Mouse (Mus musculus): ENCODE data around the gene Abhd13. TPM values are rescaled to one million over a fixed set of nuclear protein-coding genes. Genes with fewer than 3 reads are reported as not detected.
A peak's percentile ranks its signal among the peaks of the same experiment; 100 is the strongest.

The Abhd13 gene
- polyA plus RNA-seq, 1 experiment from 2014 or later = 12.0 TPM

GRCm38 (mm10) chr8:9977016-9977415 lies 491 bp upstream of the Abhd13 start:
- DNase-seq (ENCODE audit: low spot score) = peak; percentile 18
- no peaks in the 10 kb centered on the region for H3K27me3 ChIP-seq (replicated peaks; ENCODE audit: insufficient read depth, low read length)
- H3K4me3 ChIP-seq (ENCODE audit: low read depth, low read length) = peak overlapping the region; percentile 90
- peak overlapping the region; percentile 78 for H3K4me2 ChIP-seq (replicated peaks; ENCODE audit: low read depth, low read length)
- H3K36me3 ChIP-seq (ENCODE audit: insufficient read depth, low read length) = 0 out of 2 replicates have a peak, but pooled peaks cover 6% of the 10 kb centered on the region
- TF ChIP-seq CTCF (IDR thresholded peaks at IDR 0.05) (no peak), EP300 (IDR thresholded peaks at IDR 0.05) (no peak)
- peak overlapping the region; percentile 91 for H3K27ac ChIP-seq (ENCODE audit: low read length)
- peaks cover 10% of the 10 kb centered on the region; the same call in 1 of the 2 replicates for H3K4me1 ChIP-seq (ENCODE audit: insufficient read depth, low read depth, low read length)
- H3K9me3 ChIP-seq (ENCODE audit: low read length) = no peaks in the 10 kb centered on the region
- peak overlapping the region; percentile 87; the same call in 1 of the 2 replicates for H3K9ac ChIP-seq (replicated peaks; ENCODE audit: low read depth)
- WGBS = 28% methylated on average over 15 of the region's 15 CpGs
- ATAC-seq = no peak

DNA sequence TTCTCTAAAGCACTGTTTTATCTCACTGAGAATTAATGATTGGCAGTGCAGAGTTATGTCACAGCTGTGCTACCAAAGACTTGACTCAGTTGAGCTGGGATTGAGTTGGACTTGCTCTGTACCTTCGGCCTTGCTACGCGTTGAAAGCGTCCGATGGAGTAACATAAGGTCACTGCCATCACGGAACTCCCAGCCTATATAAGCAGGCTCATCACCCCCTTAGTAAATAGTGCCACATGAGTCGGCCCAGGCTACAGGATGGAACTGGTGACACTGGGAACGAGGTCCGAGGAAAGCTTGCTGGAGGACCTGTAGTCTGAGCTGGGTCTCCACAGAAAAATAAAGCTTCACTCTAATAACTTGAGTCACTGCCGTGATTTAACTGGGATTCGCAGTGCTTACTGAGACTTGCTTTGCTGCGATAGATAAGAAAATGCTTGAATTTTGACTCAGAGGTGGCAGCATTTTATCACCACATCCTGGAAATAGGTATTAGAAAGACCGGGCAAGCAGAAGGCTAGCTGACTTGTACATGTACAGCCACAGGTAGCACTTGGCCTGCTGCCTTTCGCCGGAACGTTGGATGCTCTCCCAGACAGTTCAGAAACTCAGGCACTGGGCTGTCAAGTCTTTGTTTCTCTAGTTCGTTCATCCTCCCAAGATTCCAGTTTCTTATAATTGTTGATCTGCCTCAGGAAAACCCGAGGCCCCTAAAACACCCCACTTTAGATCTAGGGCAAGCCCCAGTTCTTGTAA lies 1.1 kb downstream of the Abhd13 start:
- DNase-seq (ENCODE audit: low spot score) = no peak

DNA sequence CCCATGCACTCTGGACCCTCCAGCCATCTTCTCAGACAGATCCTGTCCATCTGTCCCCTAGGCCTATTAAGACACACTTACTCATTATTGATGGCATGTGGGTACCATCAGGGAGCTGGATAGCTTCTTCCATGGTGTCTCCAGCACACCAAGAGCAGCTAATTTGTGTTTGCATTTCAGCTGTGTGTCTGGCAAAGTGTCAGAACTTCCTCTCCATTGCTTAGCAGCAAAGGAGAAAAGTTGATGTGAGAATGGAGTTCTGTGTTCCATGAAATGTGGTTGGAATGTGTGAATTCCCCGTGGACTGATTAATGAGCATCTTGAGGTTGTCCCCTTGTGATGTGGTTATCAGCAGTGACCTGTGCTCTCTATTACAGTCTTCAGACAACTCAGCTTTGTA lies 2.2 kb downstream of the Abhd13 start:
- Histone ChIP-seq H3K4me1 (ENCODE audit: insufficient read depth, low read depth, low read length) (peaks cover 10% of the 10 kb centered on the region; the same call in 1 of the 2 replicates), H3K4me2 (replicated peaks; ENCODE audit: low read depth, low read length) (no peak overlapping the region), H3K36me3 (ENCODE audit: insufficient read depth, low read length) (peaks cover 5% of the 10 kb centered on the region; the same call in 1 of the 2 replicates), H3K27ac (ENCODE audit: low read length) (no peak overlapping the region), H3K9ac (replicated peaks; ENCODE audit: low read depth) (no peak overlapping the region), H3K9me3 (ENCODE audit: low read length) (no peaks in the 10 kb centered on the region), H3K4me3 (ENCODE audit: low read depth, low read length) (no peak overlapping the region), H3K27me3 (replicated peaks; ENCODE audit: insufficient read depth, low read length) (no peaks in the 10 kb centered on the region)
- 46% methylated on average over 1 of the region's 1 CpGs for WGBS
- no peak for ATAC-seq
- DNase-seq (ENCODE audit: low spot score) = no peak
- no peak for TF ChIP-seq EP300 (IDR thresholded peaks at IDR 0.05)
- no peak for TF ChIP-seq CTCF (IDR thresholded peaks at IDR 0.05)

More for the DNA sequence above, 1.1 kb downstream of the Abhd13 start:
- TF ChIP-seq CTCF (IDR thresholded peaks at IDR 0.05) = no peak
- TF ChIP-seq EP300 (IDR thresholded peaks at IDR 0.05) = no peak
- Histone ChIP-seq H3K4me2 (replicated peaks; ENCODE audit: low read depth, low read length) (peak overlapping the region; percentile 78), H3K27ac (ENCODE audit: low read length) (no peak overlapping the region), H3K4me1 (ENCODE audit: insufficient read depth, low read depth, low read length) (peaks cover 10% of the 10 kb centered on the region; the same call in 1 of the 2 replicates), H3K27me3 (replicated peaks; ENCODE audit: insufficient read depth, low read length) (no peaks in the 10 kb centered on the region), H3K9me3 (ENCODE audit: low read length) (no peaks in the 10 kb centered on the region), H3K36me3 (ENCODE audit: insufficient read depth, low read length) (peaks cover 5% of the 10 kb centered on the region; the same call in 1 of the 2 replicates), H3K4me3 (ENCODE audit: low read depth, low read length) (peak overlapping the region; percentile 90), H3K9ac (replicated peaks; ENCODE audit: low read depth) (peak overlapping the region; percentile 87)
- ATAC-seq = no peak
- WGBS = 42% methylated on average over 18 of the region's 18 CpGs

DNA sequence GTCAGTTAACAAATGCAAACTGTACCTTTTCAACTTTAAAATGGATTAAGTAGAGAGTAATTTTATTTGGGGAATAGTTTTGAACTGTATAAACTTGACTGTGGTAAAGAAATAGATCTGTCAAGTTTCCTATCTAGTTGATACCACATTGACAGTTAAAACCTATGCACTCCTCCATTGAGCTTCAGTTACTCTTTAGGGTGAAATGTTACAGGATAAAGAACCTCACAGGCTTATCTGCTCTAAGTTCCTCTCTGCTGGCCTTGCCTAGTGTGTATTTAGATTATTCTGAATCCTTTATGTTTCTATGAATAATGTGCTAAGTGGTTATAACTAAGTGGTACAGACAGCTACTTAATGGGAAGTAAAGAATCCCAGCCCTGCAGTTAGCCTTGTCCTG lies 2.7 kb downstream of the Abhd13 start:
- no peak overlapping the region for H3K9ac ChIP-seq (replicated peaks; ENCODE audit: low read depth)
- no peaks in the 10 kb centered on the region for H3K27me3 ChIP-seq (replicated peaks; ENCODE audit: insufficient read depth, low read length)
- H3K4me1 ChIP-seq (ENCODE audit: insufficient read depth, low read depth, low read length) = peaks cover 10% of the 10 kb centered on the region; the same call in 1 of the 2 replicates
- no peak for ATAC-seq
- no peak overlapping the region for H3K4me2 ChIP-seq (replicated peaks; ENCODE audit: low read depth, low read length)
- DNase-seq (ENCODE audit: low spot score) = no peak
- no peak overlapping the region for H3K4me3 ChIP-seq (ENCODE audit: low read depth, low read length)
- H3K9me3 ChIP-seq (ENCODE audit: low read length) = no peaks in the 10 kb centered on the region
- H3K27ac ChIP-seq (ENCODE audit: low read length) = no peak overlapping the region
- TF ChIP-seq CTCF (IDR thresholded peaks at IDR 0.05) = no peak
- TF ChIP-seq EP300 (IDR thresholded peaks at IDR 0.05) = no peak
- H3K36me3 ChIP-seq (ENCODE audit: insufficient read depth, low read length) = peaks cover 5% of the 10 kb centered on the region; the same call in 1 of the 2 replicates

DNA sequence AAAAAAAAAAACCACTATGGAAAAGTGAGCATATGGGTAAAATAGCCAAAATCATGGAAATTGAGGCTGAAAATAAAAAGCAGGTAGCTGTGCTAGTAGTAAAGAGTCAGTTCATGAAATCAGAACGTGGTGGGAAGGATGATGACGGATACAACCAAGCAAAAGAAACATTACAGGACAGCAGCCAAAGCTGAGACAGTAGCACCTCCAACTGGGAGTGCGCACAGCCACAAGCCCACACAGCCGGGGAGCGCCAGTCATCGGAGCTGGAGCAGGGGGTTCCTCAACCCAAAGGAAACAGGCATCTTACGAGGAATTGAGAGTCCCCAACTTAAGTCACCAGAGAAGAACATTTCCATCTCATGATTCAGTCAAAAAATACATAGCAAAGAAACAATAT lies 26.6 kb downstream of the Abhd13 start:
- no peak overlapping the region for H3K4me3 ChIP-seq (ENCODE audit: low read depth, low read length)
- H3K4me1 ChIP-seq (ENCODE audit: insufficient read depth, low read depth, low read length) = no peaks in the 10 kb centered on the region
- TF ChIP-seq EP300 (IDR thresholded peaks at IDR 0.05) = no peak
- no peak overlapping the region for H3K9ac ChIP-seq (replicated peaks; ENCODE audit: low read depth)
- DNase-seq (ENCODE audit: low spot score) (no peak), ATAC-seq (no peak)
- H3K27ac ChIP-seq (ENCODE audit: low read length) = no peak overlapping the region
- WGBS = 78% methylated on average over 7 of the region's 7 CpGs
- no peaks in the 10 kb centered on the region for H3K27me3 ChIP-seq (replicated peaks; ENCODE audit: insufficient read depth, low read length)
- H3K9me3 ChIP-seq (ENCODE audit: low read length) = no peaks in the 10 kb centered on the region
- no peak overlapping the region for H3K4me2 ChIP-seq (replicated peaks; ENCODE audit: low read depth, low read length)
- no peaks in the 10 kb centered on the region for H3K36me3 ChIP-seq (ENCODE audit: insufficient read depth, low read length)

DNA sequence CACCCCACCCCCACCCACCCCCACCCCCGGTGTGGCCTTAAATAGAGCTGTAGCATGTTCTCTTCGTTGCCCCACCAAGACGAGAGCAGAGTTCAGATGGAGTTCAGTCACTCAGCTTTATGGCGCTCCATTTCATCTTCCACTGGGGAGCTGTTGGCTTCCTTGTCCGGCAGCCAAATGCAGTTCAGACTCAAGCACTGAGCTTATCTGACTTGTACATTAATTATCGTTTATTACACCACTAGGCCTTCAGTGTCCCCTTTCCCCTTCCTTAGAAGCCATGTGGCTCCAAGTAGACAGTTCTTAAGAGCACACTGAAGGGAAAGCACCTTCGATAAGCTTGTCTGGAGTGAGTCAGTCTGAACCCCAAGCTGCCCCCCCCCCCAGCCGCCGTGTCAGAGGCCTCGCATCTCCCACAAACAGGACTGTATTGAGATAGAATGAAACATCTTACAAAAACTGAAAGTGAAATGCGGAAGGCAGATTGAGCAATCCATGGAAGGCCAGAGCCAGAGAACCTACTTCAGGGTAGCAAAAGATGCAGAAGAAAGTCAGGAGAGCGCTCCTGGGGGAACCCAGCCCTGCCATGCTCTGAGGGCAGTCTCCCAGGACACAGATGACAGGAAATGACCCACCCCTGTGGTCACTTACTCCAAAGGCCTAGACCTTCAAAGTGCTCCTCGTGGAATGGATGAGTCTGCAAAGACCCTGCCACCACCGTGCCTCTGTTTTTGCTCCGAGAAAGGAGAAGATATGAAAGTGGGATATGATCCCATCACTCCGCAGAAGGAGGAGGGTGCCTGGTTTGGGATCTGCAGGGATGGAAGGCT lies 28.9 kb downstream of the Abhd13 start, which contains the start of gene Tnfsf13b:
Gene Tnfsf13b, plus strand, starts transcription at position 312 of the 830 bp plus-strand sequence.
- TF ChIP-seq CTCF (IDR thresholded peaks at IDR 0.05) = no peak
- no peak for TF ChIP-seq EP300 (IDR thresholded peaks at IDR 0.05)
- DNase-seq (ENCODE audit: low spot score) (peak; percentile 59), ATAC-seq (peak; percentile 47)
- Histone ChIP-seq H3K9me3 (ENCODE audit: low read length) (no peaks in the 10 kb centered on the region), H3K36me3 (ENCODE audit: insufficient read depth, low read length) (no peaks in the 10 kb centered on the region), H3K4me2 (replicated peaks; ENCODE audit: low read depth, low read length) (peak within 1 kb of the TSS; percentile 59), H3K27me3 (replicated peaks; ENCODE audit: insufficient read depth, low read length) (no peaks in the 10 kb centered on the region), H3K9ac (replicated peaks; ENCODE audit: low read depth) (no peak within 1 kb of the TSS), H3K4me3 (ENCODE audit: low read depth, low read length) (peak within 1 kb of the TSS; percentile 29), H3K27ac (ENCODE audit: low read length) (no peak within 1 kb of the TSS), H3K4me1 (ENCODE audit: insufficient read depth, low read depth, low read length) (no peaks in the 10 kb centered on the region)
- 38% methylated on average over 16 of the region's 16 CpGs for WGBS

Measured in lung, postnatal 0 days (tissue).